ENCODE assay signal across 18 mouse cellular contexts in genomic region chr9:41173158-41173557, GRCm38 (mm10). TPM values are rescaled to one million over a fixed set of nuclear protein-coding genes. Genes with fewer than 3 reads are reported as not detected.
DNase-seq lines count a peak whose midpoint lies in the region; ATAC-seq and TF ChIP-seq lines count a peak whose summit lies in the region.
"Had no signal": no experiment of that assay in that cellular context is flagged by ENCODE, and none has a peak within 500 bp of the region (broad histone marks: within the 10 kb centered on the region; RNA-seq: fewer than 3 reads in every experiment).

No protein-coding gene starts in this region.

- no peak for TF ChIP-seq CTCF in gastrocnemius, adult 2 months (IDR thresholded peaks at IDR 0.05)

- H3K36me3 ChIP-seq in liver, embryonic 13.5 days, result no peaks in the 10 kb centered on the region
- H3K36me3 ChIP-seq: forebrain, embryonic 10.5 days; hindbrain, embryonic 12.5 days; midbrain, embryonic 13.5 days; neural tube, embryonic 13.5 days had no signal

- H3K27ac ChIP-seq in liver, embryonic 13.5 days, result peak overlapping the region; percentile 25; the same call in 1 of the 2 replicates
- no peak overlapping the region for H3K27ac ChIP-seq in gastrocnemius, adult 2 months
- H3K27ac ChIP-seq: forebrain, embryonic 10.5 days; hindbrain, embryonic 12.5 days; midbrain, embryonic 13.5 days; neural tube, embryonic 13.5 days had no signal

- H3K4me2 ChIP-seq in liver, embryonic 13.5 days, result no peak overlapping the region
- H3K4me2 ChIP-seq: hindbrain, embryonic 12.5 days; lung, embryonic 14.5 days; midbrain, embryonic 13.5 days; neural tube, embryonic 13.5 days had no signal

- ATAC-seq in liver, embryonic 13.5 days (ENCODE audit: low read depth), result peak; percentile 37; the same call in 1 of the 2 replicates
- ATAC-seq: midbrain, embryonic 13.5 days had no signal

- peaks cover 5% of the 10 kb centered on the region; the same call in 1 of the 2 replicates for H3K9me3 ChIP-seq in liver, embryonic 13.5 days (replicated peaks)
- H3K9me3 ChIP-seq: forebrain, embryonic 10.5 days; hindbrain, embryonic 12.5 days; midbrain, embryonic 13.5 days; neural tube, embryonic 13.5 days had no signal

- 49% methylated on average over 3 of the region's 3 CpGs for WGBS in liver, embryonic 13.5 days (ENCODE audit: insufficient replicate concordance)

- no peak overlapping the region for H3K9ac ChIP-seq in liver, embryonic 13.5 days
- H3K9ac ChIP-seq: hindbrain, embryonic 12.5 days; lung, embryonic 14.5 days; midbrain, embryonic 13.5 days; neural tube, embryonic 13.5 days had no signal

- peaks cover 54% of the 10 kb centered on the region for H3K4me1 ChIP-seq in liver, embryonic 13.5 days (replicated peaks)

- 0 out of 2 replicates have a peak, but pooled peaks cover 4% of the 10 kb centered on the region for H3K27me3 ChIP-seq in liver, embryonic 13.5 days
- H3K27me3 ChIP-seq: CH12.LX; hindbrain, embryonic 12.5 days; midbrain, embryonic 13.5 days; neural tube, embryonic 13.5 days had no signal

- H3K4me3 ChIP-seq in liver, embryonic 13.5 days (replicated peaks), result no peak overlapping the region
- no peak overlapping the region for H3K4me3 ChIP-seq in gastrocnemius, adult 2 months
- H3K4me3 ChIP-seq: forebrain, embryonic 10.5 days; hindbrain, embryonic 12.5 days; midbrain, embryonic 13.5 days; neural tube, embryonic 13.5 days had no signal

- peak; percentile 60 to 62 for DNase-seq in heart, adult 18-20 months
- DNase-seq in heart, adult 11 months, result no peak
- no peak for DNase-seq in liver, embryonic 13.5 days
- no peak for DNase-seq in liver
- peak; percentile 56 for DNase-seq in gastrocnemius, adult 2 months
- DNase-seq in adrenal gland, adult 2 months, result no peak
- DNase-seq in frontal cortex, adult 2 months (ENCODE audit: extremely low spot score in 1 of 2, low spot score in 1 of 2), result no peak
- DNase-seq: cerebellum, adult 2 months; cerebellum, postnatal 36 days; kidney, adult 2 months; kidney, postnatal 14 days; lung, embryonic 14.5 days; thymus, postnatal 36 days had no signal

- intact Hi-C loops in gastrocnemius, adult 2 months (cut with DNase I), result no loop called here

RNA-seq across cellular contexts. Expression of gene Ubash3b, which starts 11.7 kb away (rescaled TPM):
- total RNA-seq in heart, adult 18-20 months (2021), result 1 to 10 TPM in 1 of 2 experiments, under 1 TPM in 1; 0.89 to 1.5 TPM
- polyA plus RNA-seq in liver, embryonic 13.5 days (2015; fragmentation: Nextera tagmentation; extraction: Ambion mirVana), result 6.7 and 7.9 TPM in 2 replicates
- under 1 TPM; 0.33 to 0.45 TPM for total RNA-seq in gastrocnemius, adult 2 months (2021)
- 1 to 10 TPM; 1.9 to 2.5 TPM for total RNA-seq in adrenal gland, adult 2 months (2021)
- polyA plus RNA-seq in adrenal gland, adult 2 months (2012; rRNA removed), result 1.1 and 2.1 TPM in 2 replicates
- polyA plus RNA-seq in frontal cortex, adult 2 months (2012; rRNA removed), result 18.6 and 19.1 TPM in 2 replicates

Comparison
In these comparisons a context has a peak if more than half of its experiments do, and no peak if none do; other contexts are left out.
1. DNase-seq: peak in heart, adult 18-20 months (2 of 2) and gastrocnemius, adult 2 months (single experiment); none in heart, adult 11 months (single experiment), liver, embryonic 13.5 days (single experiment), liver (single experiment), adrenal gland, adult 2 months (single experiment) and frontal cortex, adult 2 months (0 of 2).